Mouse (Mus musculus) lung, embryonic 14.5 days (tissue): ENCODE results near the gene Fhit. TPM values are rescaled to one million over a fixed set of nuclear protein-coding genes. Genes with fewer than 3 reads are reported as not detected.

Source experiments
- ATAC-seq: fragments of 200-750 bp; cut with Nextera tagmentation; 2 replicates; pipeline ENCODE4 v1.8.0; 2017; ENCODE audit warnings: mild to moderate bottlenecking, moderate TSS enrichment, moderate library complexity; ENCODE audit not compliant: insufficient read depth
- DNase-seq: peaks from one replicate; pipeline ENCODE4 v3.0.0-alpha.2; 2015
- H3K27ac ChIP-seq: fragments of 300-500 bp; sonication (generic); 2 replicates; pipeline ENCODE4 v1.5.1; 2014; ENCODE audit warnings: low read depth, mild to moderate bottlenecking, moderate library complexity
- H3K27me3 ChIP-seq: fragments of 300-500 bp; sonication (generic); 2 replicates; pipeline ENCODE4 v1.6.1; 2014; ENCODE audit warnings: low read length, control low read depth; ENCODE audit not compliant: insufficient read depth
- H3K36me3 ChIP-seq: fragments of 300-500 bp; sonication (generic); 2 replicates; pipeline ENCODE4 v1.6.1; 2014; ENCODE audit warnings: control low read depth; ENCODE audit not compliant: insufficient read depth
- H3K4me1 ChIP-seq: fragments of 300-500 bp; sonication (generic); 2 replicates; pipeline ENCODE4 v1.6.1; 2014; ENCODE audit warnings: antibody characterized with exemption, control low read depth; ENCODE audit not compliant: insufficient read depth
- H3K4me2 ChIP-seq: fragments of 300-500 bp; sonication (generic); 2 replicates; pipeline ENCODE4 v1.6.1; 2014; ENCODE audit warnings: mild to moderate bottlenecking
- H3K4me3 ChIP-seq: fragments of 300-500 bp; sonication (generic); 2 replicates; pipeline ENCODE4 v1.5.1; 2014; ENCODE audit warnings: low read depth, low read length
- H3K9ac ChIP-seq: fragments of 300-500 bp; sonication (generic); 2 replicates; pipeline ENCODE4 v1.6.1; 2014
- H3K9me3 ChIP-seq: fragments of 300-500 bp; sonication (generic); 2 replicates; pipeline ENCODE4 v1.6.1; 2016; ENCODE audit warnings: low read depth, low read length, control low read depth
- CTCF ChIP-seq: IDR thresholded peaks from 2 replicates; pipeline ENCODE4 v1.5.1; 2016; ENCODE audit warnings: antibody characterized with exemption, low read depth
- WGBS: fragments of 180-500 bp; shearing (Covaris S2); extraction: QIAGEN DNeasy Blood & Tissue Kit; methylation state at CpG from one replicate; pipeline ENCODE4 v1.1.7; 2014; 5-methylcytosine and 5-hydroxymethylcytosine counted together
- polyA plus RNA-seq: library from polyadenylated mRNA; unstranded; fragments of >200 nt; fragmentation: Nextera tagmentation; extraction: Ambion mirVana; gene quantifications from 2 replicates; pipeline ENCODE4 v1.2.1, GENCODE M21; 2014

Gene Fhit
- polyA plus RNA-seq, 1 experiment from 2014 or later, result 5.3 TPM

DNA sequence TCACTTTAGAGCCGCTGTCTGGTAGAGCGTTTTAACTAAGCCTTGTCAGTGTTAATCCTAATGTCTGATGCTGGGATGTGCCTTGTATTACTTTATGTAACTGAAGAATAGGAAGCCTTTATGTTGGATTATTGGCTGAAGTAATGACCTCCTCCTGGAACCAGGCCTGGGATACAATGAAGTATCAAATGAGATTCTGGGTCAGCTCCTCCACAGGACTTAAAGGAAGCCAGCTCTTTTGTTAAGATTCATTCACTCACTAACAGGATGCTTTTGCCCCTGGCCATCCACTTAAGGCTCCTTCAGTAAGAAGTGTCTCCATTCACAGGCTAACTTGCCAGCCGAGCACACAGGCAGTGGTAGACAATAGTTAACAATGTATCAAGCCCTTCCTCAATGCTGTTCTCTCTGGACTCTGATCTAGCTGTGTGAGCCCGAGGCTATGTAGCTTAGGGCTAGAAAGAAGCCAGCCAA is 1466.6 kb downstream of the Fhit start:
- Histone ChIP-seq H3K4me2 (no peak overlapping the region), H3K36me3 (no peaks in the 10 kb centered on the region), H3K4me1 (no peaks in the 10 kb centered on the region), H3K9me3 (no peaks in the 10 kb centered on the region), H3K27me3 (no peaks in the 10 kb centered on the region), H3K9ac (no peak overlapping the region), H3K4me3 (no peak overlapping the region), H3K27ac (no peak overlapping the region)
- no peak for DNase-seq
- WGBS, result 76% methylated on average over 4 of the region's 4 CpGs
- ATAC-seq, result no peak
- no peak for TF ChIP-seq CTCF

GRCm38 (mm10) chr14:9688664-9689257 is 1473.1 kb downstream of the Fhit start:
- Histone ChIP-seq H3K36me3 (no peaks in the 10 kb centered on the region), H3K4me2 (no peak overlapping the region), H3K9me3 (no peaks in the 10 kb centered on the region), H3K9ac (no peak overlapping the region), H3K27me3 (no peaks in the 10 kb centered on the region), H3K27ac (no peak overlapping the region), H3K4me3 (no peak overlapping the region), H3K4me1 (no peaks in the 10 kb centered on the region)
- DNase-seq (no peak), ATAC-seq (no peak)
- no peak for TF ChIP-seq CTCF
- WGBS, result 74% methylated on average over 2 of the region's 2 CpGs

DNA sequence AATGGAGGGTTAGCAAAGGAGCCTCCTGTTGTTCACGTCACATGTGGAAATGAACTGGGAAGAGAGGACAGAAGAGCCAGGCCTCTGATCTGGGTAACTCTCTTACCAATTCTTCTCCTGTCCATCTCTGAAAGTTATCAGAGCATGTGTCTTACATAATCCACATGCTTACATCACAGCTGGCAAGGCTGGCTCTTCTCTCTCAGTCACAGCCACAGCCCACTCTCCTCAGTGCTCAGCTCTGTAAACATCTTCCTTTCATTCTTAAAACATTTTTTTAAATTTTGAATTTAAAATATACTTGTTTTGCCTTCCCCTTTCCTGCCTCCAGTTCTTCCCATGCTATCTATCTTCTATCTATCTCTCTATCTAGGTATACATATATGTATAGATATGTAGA is 1477.5 kb downstream of the Fhit start:
- H3K27me3 ChIP-seq, result no peaks in the 10 kb centered on the region
- no peak for DNase-seq
- no peak overlapping the region for H3K4me2 ChIP-seq
- no peak overlapping the region for H3K27ac ChIP-seq
- WGBS, result 69% methylated on average over 1 of the region's 1 CpGs
- H3K9me3 ChIP-seq, result no peaks in the 10 kb centered on the region
- no peak overlapping the region for H3K4me3 ChIP-seq
- ATAC-seq, result no peak
- H3K36me3 ChIP-seq, result no peaks in the 10 kb centered on the region
- H3K9ac ChIP-seq, result no peak overlapping the region
- H3K4me1 ChIP-seq, result no peaks in the 10 kb centered on the region
- TF ChIP-seq CTCF, result no peak

DNA sequence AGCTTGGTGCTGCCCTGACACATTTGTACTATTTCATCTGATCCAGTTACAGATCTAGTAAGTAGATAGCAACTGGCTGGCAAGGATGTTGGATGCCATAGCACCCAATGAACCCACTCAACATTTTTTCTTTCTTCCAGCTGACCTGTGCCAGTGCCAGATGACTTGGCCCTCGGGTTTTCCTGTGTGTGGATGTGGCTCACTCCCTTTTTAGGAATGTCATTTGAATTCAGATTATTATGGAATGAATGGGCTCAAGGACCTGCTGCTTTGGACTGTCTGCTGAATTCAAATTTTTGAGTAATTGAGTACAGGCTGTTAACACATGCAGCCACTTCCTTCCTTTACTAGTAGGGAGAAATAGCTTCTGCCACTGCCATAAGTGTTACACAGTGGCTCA is 1489.1 kb downstream of the Fhit start:
- H3K27me3 ChIP-seq, result no peaks in the 10 kb centered on the region

DNA sequence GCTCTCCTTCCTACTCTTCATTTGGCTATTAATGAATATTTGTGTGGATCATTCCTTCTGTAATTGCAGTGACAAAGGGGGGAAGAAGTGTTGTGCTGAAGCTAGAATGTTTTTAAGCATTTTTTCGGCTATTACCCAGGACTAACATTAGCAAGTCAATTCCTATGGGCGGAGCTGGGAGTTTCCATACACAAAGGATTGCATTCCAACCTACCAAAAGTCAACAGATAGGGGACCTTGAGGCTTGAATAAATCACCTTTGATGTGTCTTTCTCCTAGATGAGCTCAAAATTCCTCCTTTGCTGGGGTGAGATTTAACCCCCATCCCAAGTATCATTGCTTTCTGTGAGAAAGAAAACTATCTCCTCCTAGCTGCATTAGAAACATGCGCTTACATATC is 1490.1 kb downstream of the Fhit start:
- Histone ChIP-seq H3K27me3 (no peaks in the 10 kb centered on the region), H3K4me3 (no peak overlapping the region), H3K9me3 (no peaks in the 10 kb centered on the region), H3K27ac (no peak overlapping the region), H3K36me3 (no peaks in the 10 kb centered on the region), H3K4me2 (no peak overlapping the region), H3K4me1 (no peaks in the 10 kb centered on the region), H3K9ac (no peak overlapping the region)
- no peak for ATAC-seq
- no peak for DNase-seq
- WGBS, result 63% methylated on average over 3 of the region's 3 CpGs
- no peak for TF ChIP-seq CTCF

More for the DNA sequence above, 1489.1 kb downstream of the Fhit start:
- Histone ChIP-seq H3K9ac (no peak overlapping the region), H3K4me2 (no peak overlapping the region), H3K27ac (no peak overlapping the region), H3K4me1 (no peaks in the 10 kb centered on the region), H3K36me3 (no peaks in the 10 kb centered on the region), H3K9me3 (no peaks in the 10 kb centered on the region), H3K4me3 (no peak overlapping the region)
- no peak for ATAC-seq
- no peak for TF ChIP-seq CTCF
- WGBS, result 52% methylated on average over 1 of the region's 1 CpGs
- DNase-seq, result no peak

- H3K9ac ChIP-seq, result no peak overlapping the region
- 56% methylated on average over 1 of the region's 1 CpGs for WGBS
- ATAC-seq (no peak), DNase-seq (no peak)
- no peak overlapping the region for H3K4me2 ChIP-seq
- no peaks in the 10 kb centered on the region for H3K4me1 ChIP-seq
- H3K27ac ChIP-seq, result no peak overlapping the region
- H3K36me3 ChIP-seq, result no peaks in the 10 kb centered on the region
- no peaks in the 10 kb centered on the region for H3K27me3 ChIP-seq
- no peak for TF ChIP-seq CTCF
- H3K9me3 ChIP-seq, result no peaks in the 10 kb centered on the region
- no peak overlapping the region for H3K4me3 ChIP-seq
Measured at GRCm38 (mm10) chr14:9669766-9670165, 1492.1 kb downstream of the Fhit start.

GRCm38 (mm10) chr14:9658445-9658844 is 1503.4 kb downstream of the Fhit start:
- Histone ChIP-seq H3K9me3 (no peaks in the 10 kb centered on the region), H3K27ac (no peak overlapping the region), H3K36me3 (no peaks in the 10 kb centered on the region), H3K4me1 (no peaks in the 10 kb centered on the region), H3K4me2 (no peak overlapping the region), H3K9ac (no peak overlapping the region), H3K27me3 (no peaks in the 10 kb centered on the region), H3K4me3 (no peak overlapping the region)
- DNase-seq, result no peak
- ATAC-seq, result no peak
- WGBS, result 60% methylated on average over 1 of the region's 1 CpGs
- TF ChIP-seq CTCF, result no peak
